Mouse (Mus musculus) heart, embryonic 14.5 days (tissue): Measurements from ENCODE around the gene Arhgap25. TPM values are rescaled to one million over a fixed set of nuclear protein-coding genes. Genes with fewer than 3 reads are reported as not detected.

Source experiments
- ATAC-seq: fragments of 200-750 bp; cut with Nextera tagmentation; 2 replicates; pipeline ENCODE4 v1.8.0; 2017; ENCODE audit warnings: low read depth, moderate TSS enrichment; ENCODE audit not compliant: insufficient number of reproducible peaks, insufficient read depth, low FRiP score
- H3K27ac ChIP-seq, 2 experiments: fragments of 200-500 bp in 1 of 2; fragments of 300-500 bp in 1 of 2; sonication (generic) in 1 of 2; replicated peaks in 1 of 2; 2 replicates each; pipeline ENCODE4 v1.5.1; 2012 to 2014; ENCODE audit warnings: low read depth in 2 of 2, low read length in 2 of 2, control low read depth in 1 of 2, mild to moderate bottlenecking in 1 of 2, mixed read lengths in 1 of 2; ENCODE audit not compliant: control insufficient read depth in 1 of 2, insufficient read depth in 1 of 2
- H3K27me3 ChIP-seq: fragments of 300-500 bp; sonication (generic); 2 replicates; pipeline ENCODE4 v1.6.1; 2014; ENCODE audit warnings: mild to moderate bottlenecking, low read length, control low read depth; ENCODE audit not compliant: control insufficient read depth, insufficient read depth
- H3K36me3 ChIP-seq: fragments of 300-500 bp; sonication (generic); 2 replicates; pipeline ENCODE4 v1.6.1; 2014; ENCODE audit warnings: mild to moderate bottlenecking, control low read depth, low read length, mixed read lengths; ENCODE audit not compliant: control insufficient read depth, insufficient read depth
- H3K4me1 ChIP-seq, 2 experiments: fragments of 200-500 bp in 1 of 2; fragments of 300-500 bp in 1 of 2; sonication (generic) in 1 of 2; 2 replicates each; pipeline ENCODE4 v1.6.1; 2012 to 2014; ENCODE audit warnings: low read length in 2 of 2, control low read depth in 1 of 2, mixed read lengths in 1 of 2; ENCODE audit not compliant: control insufficient read depth in 2 of 2, insufficient read depth in 2 of 2
- H3K4me2 ChIP-seq: fragments of 300-500 bp; sonication (generic); 2 replicates; pipeline ENCODE4 v1.6.1; 2014; ENCODE audit warnings: mild to moderate bottlenecking, low read length
- H3K4me3 ChIP-seq, 2 experiments: fragments of 200-500 bp in 1 of 2; fragments of 300-500 bp in 1 of 2; sonication (generic) in 1 of 2; 2 replicates each; pipeline ENCODE4 v1.5.1; 2012 to 2014; ENCODE audit warnings: low read length in 2 of 2, mild to moderate bottlenecking in 2 of 2, control low read depth in 1 of 2, low read depth in 1 of 2, moderate library complexity in 1 of 2; ENCODE audit not compliant: control insufficient read depth in 1 of 2, insufficient read depth in 1 of 2
- H3K9ac ChIP-seq: fragments of 300-500 bp; sonication (generic); 2 replicates; pipeline ENCODE4 v1.6.1; 2014; ENCODE audit warnings: mild to moderate bottlenecking, low read length
- H3K9me3 ChIP-seq: fragments of 300-500 bp; sonication (generic); 2 replicates; pipeline ENCODE4 v1.6.1; 2016; ENCODE audit warnings: low read length, control low read depth; ENCODE audit not compliant: control insufficient read depth
- WGBS: fragments of 180-500 bp; shearing (Covaris S2); extraction: QIAGEN DNeasy Blood & Tissue Kit; methylation state at CpG from one replicate; pipeline ENCODE4 v1.1.7; 2014; 5-methylcytosine and 5-hydroxymethylcytosine counted together
- polyA plus RNA-seq: library from polyadenylated mRNA; unstranded; fragments of >200 nt; fragmentation: Nextera tagmentation; extraction: Ambion mirVana; gene quantifications from 2 replicates; pipeline ENCODE4 v1.2.1, GENCODE M21; 2014

The Arhgap25 gene
- polyA plus RNA-seq, 1 experiment from 2014 or later: 3.9 TPM

GRCm38 (mm10) chr6:87567686-87568593 lies 34.9 kb upstream of the Arhgap25 start:
- ATAC-seq: no peak
- Histone ChIP-seq H3K4me1 (no peaks in the 10 kb centered on the region), H3K27me3 (no peaks in the 10 kb centered on the region), H3K9me3 (0 out of 2 replicates have a peak, but pooled peaks cover 3% of the 10 kb centered on the region), H3K36me3 (no peaks in the 10 kb centered on the region), H3K9ac (no peak overlapping the region), H3K27ac (no peak overlapping the region), H3K4me3 (no peak overlapping the region), H3K4me2 (no peak overlapping the region)
- 55% methylated on average over 9 of the region's 9 CpGs for WGBS

DNA sequence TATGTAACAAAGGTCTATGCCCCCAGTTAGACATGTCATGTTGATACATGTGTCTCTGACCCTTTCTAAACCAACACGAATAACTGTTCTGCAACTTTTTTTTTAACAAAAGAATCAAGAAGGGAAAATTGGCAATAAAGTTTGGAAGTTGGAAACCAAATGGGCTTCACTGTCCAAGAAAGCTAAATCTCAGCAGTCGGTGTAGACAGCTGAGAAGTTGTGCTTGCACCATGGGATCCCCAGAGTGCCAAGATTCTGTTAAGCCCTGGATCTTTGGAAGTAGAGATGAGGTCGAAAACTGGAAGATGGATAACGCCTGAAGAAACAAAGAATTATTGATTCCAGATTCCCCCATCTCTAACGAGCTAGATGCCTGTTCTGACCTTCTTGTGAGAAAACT lies 32.1 kb upstream of the Arhgap25 start:
- H3K4me2 ChIP-seq: no peak overlapping the region
- no peak overlapping the region for H3K27ac ChIP-seq
- H3K36me3 ChIP-seq: no peaks in the 10 kb centered on the region
- H3K27me3 ChIP-seq: no peaks in the 10 kb centered on the region
- H3K4me3 ChIP-seq: no peak overlapping the region
- ATAC-seq: no peak
- H3K9me3 ChIP-seq: 0 out of 2 replicates have a peak, but pooled peaks cover 3% of the 10 kb centered on the region
- H3K9ac ChIP-seq: no peak overlapping the region
- WGBS: 73% methylated on average over 5 of the region's 5 CpGs
- no peaks in the 10 kb centered on the region for H3K4me1 ChIP-seq

GRCm38 (mm10) chr6:87564356-87564755 lies 31.3 kb upstream of the Arhgap25 start:
- H3K9me3 ChIP-seq: 0 out of 2 replicates have a peak, but pooled peaks cover 3% of the 10 kb centered on the region
- no peak overlapping the region for H3K9ac ChIP-seq
- no peak overlapping the region for H3K4me3 ChIP-seq
- no peak for ATAC-seq
- no peak overlapping the region for H3K27ac ChIP-seq
- no peaks in the 10 kb centered on the region for H3K4me1 ChIP-seq
- H3K4me2 ChIP-seq: no peak overlapping the region
- H3K36me3 ChIP-seq: no peaks in the 10 kb centered on the region
- no peaks in the 10 kb centered on the region for H3K27me3 ChIP-seq
- WGBS: 90% methylated on average over 4 of the region's 4 CpGs

GRCm38 (mm10) chr6:87553724-87554123 lies 20.7 kb upstream of the Arhgap25 start:
- Histone ChIP-seq H3K9me3 (no peaks in the 10 kb centered on the region), H3K27me3 (no peaks in the 10 kb centered on the region), H3K36me3 (no peaks in the 10 kb centered on the region), H3K4me3 (no peak overlapping the region), H3K4me2 (no peak overlapping the region), H3K4me1 (no peaks in the 10 kb centered on the region), H3K27ac (no peak overlapping the region), H3K9ac (no peak overlapping the region)
- WGBS: 72% methylated on average over 3 of the region's 3 CpGs
- ATAC-seq: no peak

- WGBS: 46% methylated on average over 7 of the region's 7 CpGs
- no peak for ATAC-seq
- H3K27me3 ChIP-seq: no peaks in the 10 kb centered on the region
- no peak overlapping the region for H3K9ac ChIP-seq
- H3K27ac ChIP-seq: no peak overlapping the region
- H3K4me2 ChIP-seq: no peak overlapping the region
- no peak overlapping the region for H3K4me3 ChIP-seq
- no peaks in the 10 kb centered on the region for H3K4me1 ChIP-seq
- no peaks in the 10 kb centered on the region for H3K9me3 ChIP-seq
- H3K36me3 ChIP-seq: no peaks in the 10 kb centered on the region
Measured at GRCm38 (mm10) chr6:87552054-87552807, 19.2 kb upstream of the Arhgap25 start.

DNA sequence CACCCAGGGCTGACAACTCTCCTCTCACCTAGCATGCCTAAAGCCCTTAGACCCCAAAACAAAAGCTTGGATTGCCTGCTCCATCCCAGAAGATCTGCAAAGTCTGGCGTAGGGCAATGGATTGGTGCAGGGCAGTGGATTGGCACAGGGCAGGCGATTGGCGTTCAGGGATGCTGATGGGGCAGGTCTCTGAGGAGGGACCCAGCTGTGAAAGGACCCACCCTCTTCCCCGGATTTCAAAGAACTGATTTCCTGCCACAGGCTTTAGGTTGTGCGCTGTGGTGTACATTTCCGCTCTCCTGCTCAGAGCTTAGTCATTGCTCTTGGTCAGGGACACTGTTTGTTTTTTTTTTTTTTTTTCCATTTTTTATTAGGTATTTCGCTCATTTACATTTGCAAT lies 14.8 kb upstream of the Arhgap25 start:
- no peaks in the 10 kb centered on the region for H3K36me3 ChIP-seq
- 84% methylated on average over 7 of the region's 7 CpGs for WGBS
- no peak for ATAC-seq
- no peak overlapping the region for H3K27ac ChIP-seq
- no peaks in the 10 kb centered on the region for H3K27me3 ChIP-seq
- no peaks in the 10 kb centered on the region for H3K4me1 ChIP-seq
- H3K9me3 ChIP-seq: peaks cover 12% of the 10 kb centered on the region
- H3K9ac ChIP-seq: no peak overlapping the region
- no peak overlapping the region for H3K4me2 ChIP-seq
- no peak overlapping the region for H3K4me3 ChIP-seq

DNA sequence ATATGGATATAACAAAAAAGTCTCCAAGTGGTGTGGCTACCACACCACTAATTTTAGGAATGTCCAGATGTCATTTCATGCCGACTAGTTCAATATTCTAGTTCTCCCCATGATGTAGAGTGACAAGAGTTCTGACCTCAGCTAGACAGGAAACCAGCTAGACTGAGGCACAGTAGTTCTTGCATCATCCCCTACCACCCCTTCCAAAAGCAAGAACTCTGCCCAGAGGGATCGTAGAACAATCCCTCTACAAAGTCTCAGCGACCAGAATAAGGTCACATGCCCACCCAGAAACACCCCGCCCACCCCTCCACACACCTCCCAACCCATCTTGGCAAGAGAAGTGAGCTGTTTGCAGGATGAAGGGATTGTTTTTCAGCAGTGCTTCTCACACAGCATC lies 14.4 kb upstream of the Arhgap25 start:
- Histone ChIP-seq H3K4me1 (no peaks in the 10 kb centered on the region), H3K27me3 (no peaks in the 10 kb centered on the region), H3K9me3 (peaks cover 12% of the 10 kb centered on the region), H3K4me2 (no peak overlapping the region), H3K4me3 (no peak overlapping the region), H3K36me3 (no peaks in the 10 kb centered on the region), H3K27ac (no peak overlapping the region), H3K9ac (no peak overlapping the region)
- WGBS: 73% methylated on average over 4 of the region's 4 CpGs
- ATAC-seq: no peak
